Mouse (Mus musculus): Measurements from ENCODE around the gene Mex3d.

Mex3d gene

GRCm38 (mm10) chr10:80332525-80332989, 54.9 kb downstream of the Mex3d start:
- intact Hi-C loops (cut with DNase I), result no loop called here

- intact Hi-C loops (cut with DNase I), result no loop called here
Observed at GRCm38 (mm10) chr10:80331636-80332524, 55.6 kb downstream of the Mex3d start.

GRCm38 (mm10) chr10:80330888-80331287, 56.6 kb downstream of the Mex3d start:
- intact Hi-C loops (cut with DNase I), result no loop called here

Small RNA genes within 50 kb of the gene (microRNA-seq; reads per million reads assigned to microRNA genes)
- 0 to 0.11 reads per million in 2 experiments for gene Gm22721
